ENCODE assay signal across 8 mouse cellular contexts in the genomic region with DNA sequence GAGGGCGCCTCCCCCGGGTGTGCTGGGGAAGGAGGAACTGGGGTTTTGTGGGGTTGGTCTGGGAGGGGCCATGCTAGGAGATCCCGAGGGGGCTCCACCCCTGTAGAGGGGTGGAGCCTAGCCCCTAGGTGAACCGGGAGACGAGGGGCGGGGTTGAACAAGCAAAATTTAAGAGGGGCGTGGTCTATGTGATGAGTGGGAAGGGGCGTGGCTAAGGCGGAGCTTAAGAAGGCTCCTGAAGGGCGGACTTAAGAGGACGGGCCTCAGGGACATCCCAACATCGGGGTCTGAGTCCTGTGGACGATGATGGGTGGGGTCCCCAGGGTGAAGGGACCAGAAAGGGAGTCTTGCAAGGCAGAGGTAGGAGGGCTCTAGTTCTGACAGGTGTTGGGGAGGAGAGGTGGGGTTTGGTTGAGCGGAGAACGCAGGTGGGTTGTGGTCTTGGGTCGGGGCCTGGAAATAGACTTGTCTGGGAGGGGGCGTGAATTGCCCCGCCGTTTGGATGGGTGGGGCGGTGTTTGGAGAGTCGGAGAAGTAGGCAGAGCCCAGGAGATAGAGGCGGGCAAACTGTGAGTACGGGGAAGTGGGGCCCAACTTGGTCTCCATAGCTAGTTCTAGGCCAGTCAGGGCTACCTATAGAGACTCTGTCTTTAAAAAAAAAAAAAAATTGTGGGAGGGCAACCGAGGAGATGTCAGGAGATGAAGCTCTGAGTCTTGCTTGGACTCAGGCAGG. TPM values are rescaled to one million over a fixed set of nuclear protein-coding genes. Genes with fewer than 3 reads are reported as not detected.
A peak's percentile ranks its signal among the peaks of the same experiment; 100 is the strongest.
DNase-seq lines count a peak whose midpoint lies in the region; ATAC-seq and TF ChIP-seq lines count a peak whose summit lies in the region.

No protein-coding gene starts in this region.

- peaks cover 3% of the 10 kb centered on the region for H3K9me3 ChIP-seq in heart, embryonic 16.5 days (replicated peaks; ENCODE audit: control insufficient read depth, low read length)
- peaks cover 3% of the 10 kb centered on the region for H3K9me3 ChIP-seq in megakaryocyte, embryonic 14.5 days

- no peak for DNase-seq in layer of hippocampus, adult 2 months (ENCODE audit: low spot score in 2 of 2)
- DNase-seq in layer of hippocampus, postnatal 10 days (ENCODE audit: low spot score in 2 of 2) = no peak
- DNase-seq in embryo, embryonic 9.5 days (ENCODE audit: extremely low spot score) = peak; percentile 79
- DNase-seq in kidney, postnatal 14 days = peak; percentile 86
- peak; percentile 52 to 83 for DNase-seq in spleen, postnatal 10 days (ENCODE audit: low spot score in 2 of 2)
- no peak for DNase-seq in right cerebral cortex, adult 2 months (ENCODE audit: low spot score in 2 of 2)

- peak; percentile 10; the same call in 1 of the 2 replicates for ATAC-seq in heart, embryonic 16.5 days (replicated peaks; ENCODE audit: extremely low read depth, insufficient read depth, low FRiP score)

- peaks cover 19% of the 10 kb centered on the region for H3K4me1 ChIP-seq in heart, embryonic 16.5 days (ENCODE audit: control insufficient read depth, insufficient read depth, low read length)
- H3K4me1 ChIP-seq in megakaryocyte, embryonic 14.5 days = peaks cover 83% of the 10 kb centered on the region

- peak overlapping the region; percentile 62 for H3K4me2 ChIP-seq in heart, embryonic 16.5 days (ENCODE audit: low read depth, low read length)

- no peak for TF ChIP-seq CTCF in layer of hippocampus, adult 2 months (conservative IDR thresholded peaks at IDR 0.05)

- peaks cover 60% of the 10 kb centered on the region for H3K27me3 ChIP-seq in heart, embryonic 16.5 days (ENCODE audit: control insufficient read depth, insufficient read depth, low read length)
- H3K27me3 ChIP-seq in megakaryocyte, embryonic 14.5 days (replicated peaks) = peaks cover 34% of the 10 kb centered on the region

- WGBS in heart, embryonic 16.5 days = 2% methylated on average over 24 of the region's 24 CpGs

- H3K4me3 ChIP-seq in layer of hippocampus, adult 2 months = peak overlapping the region; percentile 32; the same call in 1 of the 2 replicates
- H3K4me3 ChIP-seq in heart, embryonic 16.5 days (ENCODE audit: low read length) = peak overlapping the region; percentile 44
- peak overlapping the region; percentile 92 for H3K4me3 ChIP-seq in megakaryocyte, embryonic 14.5 days (replicated peaks)

- no peak overlapping the region for H3K27ac ChIP-seq in layer of hippocampus, adult 2 months
- no peak overlapping the region for H3K27ac ChIP-seq in heart, embryonic 16.5 days (ENCODE audit: low read length)

- H3K36me3 ChIP-seq in heart, embryonic 16.5 days (ENCODE audit: control insufficient read depth, insufficient read depth) = 0 out of 2 replicates have a peak, but pooled peaks cover under 1% of the 10 kb centered on the region
- no peaks in the 10 kb centered on the region for H3K36me3 ChIP-seq in megakaryocyte, embryonic 14.5 days (replicated peaks; ENCODE audit: low read length)

- peak overlapping the region; percentile 59 for H3K9ac ChIP-seq in heart, embryonic 16.5 days (ENCODE audit: low read length)

RNA-seq across cellular contexts. Expression of gene Tmem221, which starts 0.5 kb away (rescaled TPM):
- under 1 TPM; 0.22 to 0.31 TPM for total RNA-seq in layer of hippocampus, adult 2 months (2021)
- not detected for total RNA-seq in layer of hippocampus, postnatal 10 days (2021)
- polyA plus RNA-seq in heart, embryonic 16.5 days (2015; fragmentation: Nextera tagmentation; extraction: Ambion mirVana) = 0.99 and 1.4 TPM in 2 replicates
- 1.3 TPM in 1 of 2 replicates, not detected in the other for polyA plus RNA-seq in megakaryocyte, embryonic 14.5 days (2012; ENCODE audit: insufficient read depth, low replicate concordance)

RNA-seq across cellular contexts. Expression of gene Nxnl1, which starts 7.3 kb away (rescaled TPM):
- total RNA-seq in layer of hippocampus, adult 2 months (2021) = not detected
- total RNA-seq in layer of hippocampus, postnatal 10 days (2021) = not detected
- 0.06 and 0.18 TPM in 2 replicates for polyA plus RNA-seq in heart, embryonic 16.5 days (2015; fragmentation: Nextera tagmentation; extraction: Ambion mirVana)
- not detected in 2 replicates for polyA plus RNA-seq in megakaryocyte, embryonic 14.5 days (2012; ENCODE audit: insufficient read depth, low replicate concordance)

RNA-seq across cellular contexts. Expression of gene Slc27a1, which starts 9.6 kb away (rescaled TPM):
- total RNA-seq in layer of hippocampus, adult 2 months (2021) = 100 to 1,000 TPM; 125 to 126 TPM
- total RNA-seq in layer of hippocampus, postnatal 10 days (2021) = 10 to 100 TPM; 76.8 to 92.7 TPM
- polyA plus RNA-seq in heart, embryonic 16.5 days (2015; fragmentation: Nextera tagmentation; extraction: Ambion mirVana) = 25.1 and 26.2 TPM in 2 replicates
- polyA plus RNA-seq in megakaryocyte, embryonic 14.5 days (2012; ENCODE audit: insufficient read depth, low replicate concordance) = 1.8 and 16.4 TPM in 2 replicates

RNA-seq across cellular contexts. Expression of gene Mvb12a, which starts 16.4 kb away (rescaled TPM):
- total RNA-seq in layer of hippocampus, adult 2 months (2021) = 10 to 100 TPM; 33.8 to 34.9 TPM
- 10 to 100 TPM; 36.9 to 40.7 TPM for total RNA-seq in layer of hippocampus, postnatal 10 days (2021)
- polyA plus RNA-seq in heart, embryonic 16.5 days (2015; fragmentation: Nextera tagmentation; extraction: Ambion mirVana) = 60.3 and 65.8 TPM in 2 replicates
- polyA plus RNA-seq in megakaryocyte, embryonic 14.5 days (2012; ENCODE audit: insufficient read depth, low replicate concordance) = 199 and 226 TPM in 2 replicates

RNA-seq across cellular contexts. Expression of gene Bst2, which starts 21.9 kb away (rescaled TPM):
- 1 to 10 TPM; 3.4 to 5.0 TPM for total RNA-seq in layer of hippocampus, adult 2 months (2021)
- total RNA-seq in layer of hippocampus, postnatal 10 days (2021) = 1 to 10 TPM; 4.1 to 4.8 TPM
- polyA plus RNA-seq in heart, embryonic 16.5 days (2015; fragmentation: Nextera tagmentation; extraction: Ambion mirVana) = 36.6 and 46.5 TPM in 2 replicates
- polyA plus RNA-seq in megakaryocyte, embryonic 14.5 days (2012; ENCODE audit: insufficient read depth, low replicate concordance) = 105 and 345 TPM in 2 replicates

Comparison
In these comparisons a context has a peak if more than half of its experiments do, and no peak if none do; other contexts are left out.
1. DNase-seq: peak in embryo, embryonic 9.5 days (single experiment), kidney, postnatal 14 days (single experiment) and spleen, postnatal 10 days (2 of 2); none in layer of hippocampus, adult 2 months (0 of 2), layer of hippocampus, postnatal 10 days (0 of 2) and right cerebral cortex, adult 2 months (0 of 2).
2. H3K4me3 ChIP-seq: peak in every context shown above with its lines; median percentile 92 in megakaryocyte, embryonic 14.5 days; 44 in heart, embryonic 16.5 days; 32 in layer of hippocampus, adult 2 months.